In the genomic region with DNA sequence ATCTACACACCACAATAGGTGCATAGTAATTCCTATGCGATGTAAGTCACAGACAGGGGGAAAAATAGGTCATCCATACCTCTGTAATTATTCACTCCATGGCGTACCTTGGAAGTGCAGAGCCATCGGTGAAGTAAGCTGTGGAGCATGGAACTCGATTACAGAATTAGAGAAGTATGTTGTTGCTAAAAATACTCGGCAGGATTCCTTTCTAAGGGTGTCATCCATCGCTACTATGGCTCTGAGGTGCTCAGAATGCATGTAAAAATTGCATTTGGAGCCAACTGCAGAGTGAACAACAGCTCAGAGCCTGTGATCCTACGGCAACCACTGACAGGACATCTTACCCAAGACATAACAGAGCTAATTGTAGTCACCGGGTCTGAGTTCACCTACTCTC, we compare ENCODE assay signal across 23 mouse cellular contexts.
DNase-seq lines count a peak whose midpoint lies in the region; ATAC-seq and TF ChIP-seq lines count a peak whose summit lies in the region.
"Had no signal": no experiment of that assay in that cellular context is flagged by ENCODE, and none has a peak within 500 bp of the region (broad histone marks: within the 10 kb centered on the region; RNA-seq: fewer than 3 reads in every experiment).

No protein-coding gene starts in this region.

- no peaks in the 10 kb centered on the region for H3K36me3 ChIP-seq in heart, adult 2 months (ENCODE audit: control insufficient read depth, insufficient read depth, low read length)
- H3K36me3 ChIP-seq in heart, embryonic 15.5 days: no peaks in the 10 kb centered on the region
- H3K36me3 ChIP-seq: neural tube, embryonic 15.5 days; stomach, embryonic 15.5 days had no signal

- no peak for TF ChIP-seq POLR2A in heart, adult 2 months (IDR thresholded peaks at IDR 0.05; ENCODE audit: insufficient read depth, low read depth, low read length)

- ATAC-seq in heart, embryonic 15.5 days (replicated peaks; ENCODE audit: insufficient number of reproducible peaks, insufficient read depth, low FRiP score, low read depth): peak; percentile 70
- ATAC-seq in Patski: peak; percentile 91
- ATAC-seq: inflammation-experienced regulatory T-cells, adult 6 months had no signal

- peaks cover 24% of the 10 kb centered on the region for H3K4me1 ChIP-seq in heart, adult 2 months (ENCODE audit: control insufficient read depth, insufficient read depth, low read length)
- H3K4me1 ChIP-seq in heart, embryonic 15.5 days (replicated peaks): peaks cover 73% of the 10 kb centered on the region

- H3K4me3 ChIP-seq in heart, adult 2 months: peak overlapping the region; percentile 9; the same call in 1 of the 2 replicates
- H3K4me3 ChIP-seq in heart, embryonic 15.5 days: peak overlapping the region; percentile 10
- H3K4me3 ChIP-seq: neural tube, embryonic 15.5 days; stomach, embryonic 15.5 days had no signal

- no peak overlapping the region for H3K9ac ChIP-seq in heart, adult 2 months (ENCODE audit: low read depth, low read length)
- H3K9ac ChIP-seq in heart, embryonic 15.5 days: no peak overlapping the region
- H3K9ac ChIP-seq: hindbrain, embryonic 14.5 days; neural tube, embryonic 15.5 days; stomach, embryonic 15.5 days had no signal

- TF ChIP-seq EP300 in heart, adult 2 months (IDR thresholded peaks at IDR 0.05; ENCODE audit: insufficient read depth, low read depth, low read length): no peak

- peak overlapping the region; percentile 65 for H3K27ac ChIP-seq in heart, adult 2 months
- H3K27ac ChIP-seq in heart, embryonic 15.5 days: peak overlapping the region; percentile 86
- H3K27ac ChIP-seq: hindbrain, embryonic 14.5 days; neural tube, embryonic 15.5 days; stomach, embryonic 15.5 days had no signal

- intact Hi-C loops in heart, adult 2 months (cut with DNase I): no loop called here
- intact Hi-C loops in heart, postnatal 25 days (cut with DNase I): no loop called here

- peaks cover 6% of the 10 kb centered on the region for H3K79me2 ChIP-seq in heart, adult 2 months (replicated peaks; ENCODE audit: control insufficient read depth, insufficient read depth, low read length)

- DNase-seq in heart, adult 2 months: no peak
- DNase-seq in heart, adult 8-10 months (ENCODE audit: low spot score): no peak
- no peak for DNase-seq in heart, postnatal 25 days (ENCODE audit: low spot score)
- DNase-seq in 3T3-L1 (ENCODE audit: low read depth, low spot score) (peak; percentile 74), Patski (ENCODE audit: low read depth, low spot score) (peak; percentile 73)
- DNase-seq in left cerebral cortex, adult 8-10 months (ENCODE audit: low spot score in 2 of 2): no peak
- no peak for DNase-seq in cerebellum, adult 11 months
- DNase-seq: adrenal gland, postnatal 14 days; B cell, adult 2 months; cerebellum, adult 9-10 months; kidney, adult 9 months; kidney, postnatal 14 days; right cerebral cortex, adult 18-20 months; right cerebral cortex, postnatal 4 days; thymus, adult 18-20 months; thymus, postnatal 36 days had no signal

- in situ Hi-C loops in Patski (cut with MboI; ENCODE audit: low pct_unique_long_range_greater_than_20kb): no loop called here

- no peak for TF ChIP-seq CTCF in heart, adult 2 months (IDR thresholded peaks at IDR 0.05)
- TF ChIP-seq CTCF in Patski (IDR thresholded peaks at IDR 0.05): no peak

- no peaks in the 10 kb centered on the region for H3K9me3 ChIP-seq in heart, embryonic 15.5 days (replicated peaks)
- H3K9me3 ChIP-seq: neural tube, embryonic 15.5 days; stomach, embryonic 15.5 days had no signal

- H3K27me3 ChIP-seq in heart, adult 2 months (ENCODE audit: control insufficient read depth, insufficient read depth, low read length): no peaks in the 10 kb centered on the region
- H3K27me3 ChIP-seq in heart, embryonic 15.5 days: no peaks in the 10 kb centered on the region
- no peaks in the 10 kb centered on the region for H3K27me3 ChIP-seq in Patski
- H3K27me3 ChIP-seq: CH12.LX; neural tube, embryonic 15.5 days; stomach, embryonic 15.5 days had no signal

- 51% methylated on average over 8 of the region's 8 CpGs for WGBS in heart, adult 2 months
- 25% methylated on average over 8 of the region's 8 CpGs for WGBS in heart, embryonic 15.5 days

- POLR2A ChIA-PET in Patski (lab: Charles Lee): interaction anchor here (0.6 to 1.6 kb wide), 3 partner anchors 9 to 47 kb away, joined by 3 to 4 read pairs (median 3); no protein-coding TSS in a partner anchor

- H3K4me2 ChIP-seq in heart, embryonic 15.5 days: peak overlapping the region; percentile 31
- H3K4me2 ChIP-seq: hindbrain, embryonic 14.5 days; midbrain, embryonic 11.5 days; neural tube, embryonic 15.5 days; stomach, embryonic 15.5 days had no signal

- CTCF ChIA-PET in Patski (lab: Charles Lee): interaction anchor here (1.6 to 2.3 kb wide), 4 partner anchors 9 to 21 kb away, joined by 3 to 10 read pairs (median 6); no protein-coding TSS in a partner anchor

Comparison
In these comparisons a context has a peak if more than half of its experiments do, and no peak if none do; other contexts are left out.
1. DNase-seq: peak in 3T3-L1 (single experiment) and Patski (single experiment); none in heart, adult 2 months (0 of 2), heart, adult 8-10 months (single experiment), heart, postnatal 25 days (single experiment), left cerebral cortex, adult 8-10 months (0 of 2) and cerebellum, adult 11 months (single experiment).